ENCODE assay signal across 19 mouse cellular contexts in genomic region chr7:130836066-130836465, GRCm38 (mm10). TPM values are rescaled to one million over a fixed set of nuclear protein-coding genes. Genes with fewer than 3 reads are reported as not detected.
DNase-seq lines count a peak whose midpoint lies in the region; ATAC-seq and TF ChIP-seq lines count a peak whose summit lies in the region.
"Had no signal": no experiment of that assay in that cellular context is flagged by ENCODE, and none has a peak within 500 bp of the region (broad histone marks: within the 10 kb centered on the region; RNA-seq: fewer than 3 reads in every experiment).

No protein-coding gene starts in this region.

- no peak for ATAC-seq in midbrain, embryonic 11.5 days (ENCODE audit: low FRiP score)
- no peak for ATAC-seq in kidney, embryonic 16.5 days (ENCODE audit: low FRiP score, low TSS enrichment)
- ATAC-seq in megakaryocyte, adult 5-6 weeks (ENCODE audit: poor library complexity, severe bottlenecking) = no peak
- ATAC-seq: forebrain, embryonic 13.5 days had no signal

- no peak overlapping the region for H3K4me2 ChIP-seq in midbrain, embryonic 11.5 days
- no peak overlapping the region for H3K4me2 ChIP-seq in kidney, embryonic 16.5 days (replicated peaks; ENCODE audit: low read depth, low read length)
- H3K4me2 ChIP-seq: embryonic facial prominence, embryonic 12.5 days; forebrain, embryonic 13.5 days; heart, embryonic 15.5 days; hindbrain, embryonic 14.5 days; liver, embryonic 13.5 days had no signal

- intact Hi-C loops in left cerebral cortex, adult 2 months (cut with DNase I) = no loop called here

- TF ChIP-seq POLR2A in olfactory bulb, adult 2 months (IDR thresholded peaks at IDR 0.05; ENCODE audit: insufficient read depth, low read depth, low read length) = no peak

- no peak overlapping the region for H3K9ac ChIP-seq in midbrain, embryonic 11.5 days (ENCODE audit: low read length)
- no peak overlapping the region for H3K9ac ChIP-seq in kidney, embryonic 16.5 days (replicated peaks; ENCODE audit: low read length)
- H3K9ac ChIP-seq: embryonic facial prominence, embryonic 12.5 days; forebrain, embryonic 13.5 days; heart, embryonic 15.5 days; hindbrain, embryonic 14.5 days; liver, embryonic 13.5 days; lung, embryonic 15.5 days had no signal

- H3K27ac ChIP-seq in midbrain, embryonic 10.5 days (replicated peaks) = peak overlapping the region; percentile 86
- H3K27ac ChIP-seq in midbrain, embryonic 11.5 days (ENCODE audit: low read depth, low read length) = no peak overlapping the region
- peak overlapping the region; percentile 95; the same call in 1 of the 2 replicates for H3K27ac ChIP-seq in kidney, embryonic 16.5 days (ENCODE audit: low read length)
- peak overlapping the region; percentile 23; the same call in 1 of the 2 replicates for H3K27ac ChIP-seq in olfactory bulb, adult 2 months (ENCODE audit: insufficient read depth, low read depth, low read length)
- no peak overlapping the region for H3K27ac ChIP-seq in left cerebral cortex, adult 2 months
- H3K27ac ChIP-seq: embryonic facial prominence, embryonic 12.5 days had no signal

- peaks cover 61% of the 10 kb centered on the region for H3K4me1 ChIP-seq in midbrain, embryonic 10.5 days
- peaks cover 31% of the 10 kb centered on the region for H3K4me1 ChIP-seq in midbrain, embryonic 11.5 days (ENCODE audit: control insufficient read depth, insufficient read depth, low read length)
- H3K4me1 ChIP-seq in kidney, embryonic 16.5 days (ENCODE audit: insufficient read depth, low read length) = peaks cover 52% of the 10 kb centered on the region
- peaks cover 42% of the 10 kb centered on the region for H3K4me1 ChIP-seq in olfactory bulb, adult 2 months (ENCODE audit: control insufficient read depth, insufficient read depth, low read length)

- DNase-seq in embryo, embryonic 11 days = peak; percentile 16
- no peak for DNase-seq in embryo, embryonic 10 days (ENCODE audit: low spot score)
- no peak for DNase-seq in midbrain, embryonic 10.5 days (ENCODE audit: low spot score)
- no peak for DNase-seq in midbrain, embryonic 11.5 days (ENCODE audit: low spot score, missing footprints)
- no peak for DNase-seq in left cerebral cortex, adult 2 months (ENCODE audit: extremely low spot score in 1 of 2, low spot score in 2 of 2)
- DNase-seq: gastrocnemius, postnatal 36 days; heart, postnatal 36 days; liver, embryonic 13.5 days; lung, postnatal 36 days; right cerebral cortex, postnatal 14 days; spleen, adult 18-20 months had no signal

- H3K4me3 ChIP-seq in midbrain, embryonic 10.5 days = no peak overlapping the region
- no peak overlapping the region for H3K4me3 ChIP-seq in midbrain, embryonic 11.5 days (ENCODE audit: low read depth, low read length)
- H3K4me3 ChIP-seq in kidney, embryonic 16.5 days (ENCODE audit: low read length) = no peak overlapping the region
- H3K4me3 ChIP-seq in olfactory bulb, adult 2 months (ENCODE audit: insufficient read depth, low read depth, low read length) = no peak overlapping the region
- no peak overlapping the region for H3K4me3 ChIP-seq in left cerebral cortex, adult 2 months
- H3K4me3 ChIP-seq: embryonic facial prominence, embryonic 12.5 days; forebrain, embryonic 13.5 days; heart, embryonic 15.5 days; liver, embryonic 13.5 days; lung, embryonic 15.5 days had no signal

- H3K9me3 ChIP-seq in midbrain, embryonic 10.5 days (replicated peaks) = no peaks in the 10 kb centered on the region
- H3K9me3 ChIP-seq in midbrain, embryonic 11.5 days (ENCODE audit: control insufficient read depth, low read length) = no peaks in the 10 kb centered on the region
- H3K9me3 ChIP-seq in kidney, embryonic 16.5 days (ENCODE audit: low read length) = no peaks in the 10 kb centered on the region
- H3K9me3 ChIP-seq: embryonic facial prominence, embryonic 12.5 days; forebrain, embryonic 13.5 days; heart, embryonic 15.5 days; liver, embryonic 13.5 days; lung, embryonic 15.5 days had no signal

- H3K36me3 ChIP-seq in midbrain, embryonic 10.5 days = no peaks in the 10 kb centered on the region
- H3K36me3 ChIP-seq in midbrain, embryonic 11.5 days (ENCODE audit: control insufficient read depth, insufficient read depth, low read length) = no peaks in the 10 kb centered on the region
- no peaks in the 10 kb centered on the region for H3K36me3 ChIP-seq in kidney, embryonic 16.5 days (ENCODE audit: insufficient read depth, low read length)
- H3K36me3 ChIP-seq: embryonic facial prominence, embryonic 12.5 days; heart, embryonic 15.5 days; liver, embryonic 13.5 days; lung, embryonic 15.5 days had no signal

- peaks cover 66% of the 10 kb centered on the region for H3K27me3 ChIP-seq in midbrain, embryonic 10.5 days (ENCODE audit: low read depth, poor library complexity, severe bottlenecking)
- H3K27me3 ChIP-seq in midbrain, embryonic 11.5 days (ENCODE audit: control insufficient read depth, insufficient read depth, low read length) = 0 out of 2 replicates have a peak, but pooled peaks cover 2% of the 10 kb centered on the region
- peaks cover 6% of the 10 kb centered on the region; the same call in 1 of the 2 replicates for H3K27me3 ChIP-seq in kidney, embryonic 16.5 days (ENCODE audit: insufficient read depth, low read length)
- H3K27me3 ChIP-seq: lung, embryonic 15.5 days had no signal

- no peak for TF ChIP-seq CTCF in olfactory bulb, adult 2 months (IDR thresholded peaks at IDR 0.05; ENCODE audit: insufficient read depth, low read depth, low read length)
- TF ChIP-seq CTCF in left cerebral cortex, adult 2 months (IDR thresholded peaks at IDR 0.05) = no peak

- 73% methylated on average over 9 of the region's 9 CpGs for WGBS in midbrain, embryonic 10.5 days
- WGBS in midbrain, embryonic 11.5 days = 75% methylated on average over 9 of the region's 9 CpGs
- 70% methylated on average over 9 of the region's 9 CpGs for WGBS in kidney, embryonic 16.5 days
- WGBS in olfactory bulb, adult 2 months = 82% methylated on average over 9 of the region's 9 CpGs

RNA-seq across cellular contexts. Expression of gene Plekha1, which starts 29.5 kb away (rescaled TPM):
- 49.9 and 50.9 TPM in 2 replicates for polyA plus RNA-seq in midbrain, embryonic 10.5 days (2016; fragmentation: Nextera tagmentation; extraction: Ambion mirVana)
- 37.6 and 40.8 TPM in 2 replicates for polyA plus RNA-seq in midbrain, embryonic 11.5 days (2014; fragmentation: Nextera tagmentation; extraction: Ambion mirVana)
- polyA plus RNA-seq in kidney, embryonic 16.5 days (2015; fragmentation: Nextera tagmentation; extraction: Ambion mirVana) = 91.6 and 101 TPM in 2 replicates
- polyA plus RNA-seq in olfactory bulb, adult 2 months (2012; ENCODE audit: insufficient read depth, insufficient read length, low replicate concordance, missing spikeins) = 219 TPM in 1 of 2 replicates, not detected in the other
- total RNA-seq in left cerebral cortex, adult 2 months (2021) = 10 to 100 TPM; 95.9 to 98.5 TPM
- 36.5 and 38.9 TPM in 2 replicates for total RNA-seq in megakaryocyte, adult 5-6 weeks (2015)
- total RNA-seq in megakaryocyte, adult 5-6 weeks (2017) = 56.6 and 57.7 TPM in 2 replicates

Comparison
In these comparisons a context has a peak if more than half of its experiments do, and no peak if none do; other contexts are left out.
1. H3K27ac ChIP-seq: peak in midbrain, embryonic 10.5 days (single experiment), kidney, embryonic 16.5 days (single experiment) and olfactory bulb, adult 2 months (single experiment); none in midbrain, embryonic 11.5 days (single experiment) and left cerebral cortex, adult 2 months (single experiment).